Mouse (Mus musculus) layer of hippocampus, adult 2 months (tissue): ENCODE measurements around the gene Map3k20. TPM values are rescaled to one million over a fixed set of nuclear protein-coding genes. Genes with fewer than 3 reads are reported as not detected.
A peak's percentile ranks its signal among the peaks of the same experiment; 100 is the strongest.

ENCODE experiments used
- DNase-seq, 2 experiments: peaks; one replicate each; pipeline ENCODE4 v3.0.0; 2022; ENCODE audit warnings: low spot score in 2 of 2
- H3K27ac ChIP-seq: fragments of 200-600 bp; 2 replicates; pipeline ENCODE4 v1.8.1; 2022
- H3K4me3 ChIP-seq: fragments of 200-600 bp; 2 replicates; pipeline ENCODE4 v1.8.1; 2022; ENCODE audit warnings: mild to moderate bottlenecking
- CTCF ChIP-seq: fragments of 200-600 bp; conservative IDR thresholded peaks from 2 replicates; pipeline ENCODE4 v1.8.1; 2022; ENCODE audit warnings: antibody characterized with exemption, mild to moderate bottlenecking, moderate library complexity
- total RNA-seq, 2 experiments: library from RNA; stranded (reverse); gene quantifications; 2 replicates each; pipeline ENCODE4 v1.2.3; 2021

Gene Map3k20
- total RNA-seq, 2 experiments from 2014 or later: 9.0 to 13.9 TPM

DNA sequence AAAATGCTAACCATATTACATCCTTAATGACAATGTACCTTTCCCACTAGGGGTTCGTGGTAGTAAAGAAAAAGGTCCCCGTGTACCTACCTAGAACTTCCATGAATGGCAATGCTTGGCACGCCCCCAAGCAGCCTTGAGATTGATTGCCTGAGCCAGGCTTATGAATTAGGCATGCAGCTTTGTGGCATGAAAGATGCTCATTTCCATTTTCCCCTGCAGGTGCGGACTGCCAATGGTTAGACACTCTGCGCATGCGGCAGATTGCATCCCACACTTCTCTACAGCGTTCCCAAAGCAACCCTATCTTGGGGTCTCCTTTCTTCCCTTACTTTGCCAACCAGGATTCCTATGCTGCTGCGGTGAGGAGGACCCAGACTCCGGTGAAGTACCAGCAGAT is 155.6 kb downstream of the Map3k20 start:
- Histone ChIP-seq H3K27ac (no peak overlapping the region), H3K4me3 (no peak overlapping the region)
- no peak for DNase-seq
- no peak for TF ChIP-seq CTCF

DNA sequence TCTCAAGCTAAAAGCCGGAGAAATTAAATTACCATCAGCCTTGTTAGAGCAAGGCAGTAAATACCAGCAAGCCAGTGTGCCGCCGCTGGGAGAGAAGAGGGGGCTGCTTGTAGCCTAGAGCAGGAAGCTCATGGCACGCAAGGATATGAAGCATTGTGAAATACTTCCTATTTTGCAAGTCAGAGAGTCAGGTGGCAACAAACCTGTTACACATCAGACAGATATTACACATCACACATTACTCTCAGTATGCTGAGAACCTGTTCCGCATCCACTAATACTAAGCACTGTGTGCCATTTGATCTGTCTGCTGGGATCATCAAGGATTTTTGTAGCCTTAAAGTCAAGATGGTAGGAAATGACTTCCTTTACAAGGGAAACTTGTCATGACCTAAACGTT is 157.4 kb downstream of the Map3k20 start:
- DNase-seq: no peak
- no peak overlapping the region for H3K27ac ChIP-seq
- TF ChIP-seq CTCF: no peak

DNA sequence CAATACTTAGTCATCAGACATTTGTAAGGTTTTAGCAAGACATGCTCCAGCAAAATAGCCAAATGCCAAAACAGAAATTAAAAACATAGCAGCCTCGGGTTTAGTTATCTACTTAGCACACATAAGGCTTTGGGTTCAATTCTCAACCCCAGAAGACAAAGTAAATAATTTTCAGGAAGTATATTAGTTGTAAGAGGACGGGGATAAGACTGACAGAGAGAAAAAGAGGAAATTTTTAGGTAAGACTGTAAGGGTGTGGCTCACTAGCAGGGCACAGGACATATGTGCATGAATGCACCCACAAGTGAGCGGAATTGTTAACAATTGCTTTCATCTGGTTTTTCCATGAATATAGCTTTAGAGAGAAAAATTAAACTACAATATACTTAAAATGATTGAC is 158.5 kb downstream of the Map3k20 start:
- no peak for DNase-seq
- no peak for TF ChIP-seq CTCF
- Histone ChIP-seq H3K27ac (no peak overlapping the region), H3K4me3 (no peak overlapping the region)

More for the DNA sequence above, 157.4 kb downstream of the Map3k20 start:
- no peak overlapping the region for H3K4me3 ChIP-seq

DNA sequence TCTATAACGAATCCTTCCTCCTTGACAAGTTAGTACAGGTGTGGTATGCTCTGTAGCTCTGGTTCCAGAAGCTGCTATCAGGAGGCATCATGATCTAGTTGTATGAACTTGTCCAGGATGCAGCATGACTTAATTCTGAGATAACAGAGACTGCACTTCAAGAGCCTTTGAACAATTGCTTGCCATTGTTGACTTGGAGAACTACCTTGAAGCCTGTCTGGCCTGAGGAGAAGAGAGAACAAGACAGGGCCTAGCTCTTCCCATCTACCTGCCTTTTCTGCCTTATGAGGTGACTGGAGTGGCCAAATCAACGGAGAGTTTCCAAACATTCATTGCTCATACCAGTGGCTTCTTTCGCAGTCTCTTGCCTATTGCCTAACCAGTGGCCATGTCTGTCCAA is 160.7 kb downstream of the Map3k20 start:
- TF ChIP-seq CTCF: no peak
- H3K4me3 ChIP-seq: no peak overlapping the region

DNA sequence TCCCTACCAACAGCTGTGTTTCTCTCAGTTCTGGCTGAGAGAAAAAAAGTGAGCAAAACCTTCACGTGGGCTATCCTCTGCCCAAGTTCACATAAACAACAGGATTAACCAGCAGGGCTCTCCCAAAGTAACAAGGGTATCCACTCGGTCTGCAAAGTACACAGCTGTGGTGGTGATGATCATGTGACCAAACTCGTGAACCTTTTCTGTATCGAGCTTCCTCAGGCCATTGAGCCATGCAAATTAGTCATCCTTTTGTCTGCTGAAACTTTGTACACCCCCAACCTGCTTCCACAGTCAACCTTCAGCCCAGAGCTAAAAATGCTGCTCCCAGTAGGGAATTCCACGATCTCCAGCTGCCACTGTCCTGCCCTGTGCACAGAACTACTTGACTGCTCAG is 161.2 kb downstream of the Map3k20 start:
- no peak overlapping the region for H3K4me3 ChIP-seq

More for the DNA sequence above, 160.7 kb downstream of the Map3k20 start:
- no peak for DNase-seq
- no peak overlapping the region for H3K27ac ChIP-seq

DNA sequence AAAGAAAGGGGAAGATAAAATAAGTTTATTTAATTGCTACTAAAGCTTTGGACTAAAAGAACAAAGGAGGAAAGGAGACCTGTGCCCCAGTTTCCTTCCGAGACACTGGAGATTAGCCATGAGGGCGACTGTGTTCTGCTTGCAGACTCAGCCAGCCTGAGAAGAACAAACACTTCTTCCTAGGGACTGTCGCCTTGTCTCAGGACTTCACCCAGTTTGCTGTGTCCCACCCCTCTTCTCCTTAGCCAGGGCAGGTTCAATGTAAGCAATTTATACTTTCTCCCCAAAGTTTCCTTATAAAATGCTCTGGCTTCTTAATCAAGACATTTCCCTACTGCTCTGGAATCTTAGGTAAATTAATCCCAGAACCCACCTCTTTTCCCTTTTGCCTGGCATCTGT is 168.1 kb downstream of the Map3k20 start:
- TF ChIP-seq CTCF: no peak
- Histone ChIP-seq H3K4me3 (no peak overlapping the region), H3K27ac (no peak overlapping the region)
- no peak for DNase-seq

More for the DNA sequence above, 161.2 kb downstream of the Map3k20 start:
- no peak for DNase-seq
- TF ChIP-seq CTCF: no peak
- no peak overlapping the region for H3K27ac ChIP-seq

DNA sequence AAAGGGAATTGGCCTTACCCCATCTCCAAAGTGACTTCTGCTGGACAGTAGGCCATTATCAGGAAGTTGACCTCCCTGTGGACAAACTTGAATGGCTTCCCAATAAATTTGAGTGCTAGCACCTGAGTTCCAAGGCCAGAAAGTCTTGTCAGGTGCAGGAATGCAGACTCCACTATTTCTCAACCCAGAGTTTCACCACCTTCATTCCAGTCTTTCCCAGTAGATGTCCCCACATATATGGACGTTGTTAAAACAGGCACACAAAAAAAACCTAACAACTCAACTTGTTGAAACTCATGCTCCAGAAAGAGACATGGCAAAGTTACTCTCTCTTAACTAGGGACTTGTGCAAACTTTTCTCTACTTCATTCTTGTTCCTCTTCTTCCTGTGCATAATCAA is 170.8 kb downstream of the Map3k20 start:
- no peak overlapping the region for H3K4me3 ChIP-seq
- TF ChIP-seq CTCF: peak; percentile 9; the same call in 1 of the 2 replicates
- H3K27ac ChIP-seq: no peak overlapping the region
- DNase-seq: no peak

DNA sequence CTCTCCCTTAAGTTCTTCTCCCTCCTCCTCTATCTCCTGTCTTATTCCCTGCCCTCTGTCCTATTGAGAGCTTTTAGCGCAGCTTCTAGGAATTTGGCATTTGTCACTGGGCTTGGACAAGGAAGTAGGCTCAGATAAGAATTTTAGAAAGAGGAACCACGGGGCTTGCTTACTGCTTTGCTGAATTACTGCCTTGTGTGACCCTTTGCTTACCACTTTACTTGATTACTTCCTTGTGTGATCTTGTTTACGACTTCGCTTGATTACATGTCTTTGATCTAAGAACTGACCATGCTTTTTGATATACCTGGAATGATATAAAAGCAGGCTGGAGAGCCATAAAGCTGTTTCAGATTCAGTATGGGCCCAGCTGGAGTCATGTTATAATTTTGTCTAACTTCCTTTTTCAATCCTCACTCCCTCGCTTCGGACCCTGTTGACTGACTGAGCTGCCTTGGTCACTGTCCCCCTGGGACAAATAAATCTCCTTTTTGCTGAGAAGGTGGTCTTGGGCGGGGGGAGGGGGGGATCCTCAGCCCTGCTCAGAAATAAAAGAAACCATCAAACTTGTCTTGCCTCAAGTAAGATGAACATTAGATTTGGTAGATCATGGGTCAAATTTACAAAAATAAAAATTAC is 179.1 kb downstream of the Map3k20 start:
- TF ChIP-seq CTCF: no peak
- no peak overlapping the region for H3K4me3 ChIP-seq
- no peak for DNase-seq
- no peak overlapping the region for H3K27ac ChIP-seq

DNA sequence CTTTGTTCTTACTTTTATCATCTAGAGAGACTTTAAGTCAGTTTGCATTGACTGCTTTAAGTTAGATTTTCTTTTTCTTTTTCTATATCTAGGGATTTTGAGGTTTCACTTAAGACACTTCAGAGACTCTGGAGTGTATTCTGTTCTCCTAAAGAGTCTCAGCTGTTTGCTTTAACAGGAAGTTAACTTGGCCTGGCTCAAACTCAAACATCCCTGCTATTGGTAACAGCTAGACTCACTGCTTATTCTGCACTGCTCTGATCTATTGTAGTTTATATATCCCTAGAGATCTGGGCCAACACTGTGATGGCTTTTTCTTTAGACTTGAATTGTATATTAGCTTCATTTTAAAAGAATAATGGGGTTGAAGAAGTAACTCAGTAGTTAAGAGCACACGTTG is 182.2 kb downstream of the Map3k20 start:
- no peak overlapping the region for H3K27ac ChIP-seq
- DNase-seq: no peak
- no peak for TF ChIP-seq CTCF
- H3K4me3 ChIP-seq: no peak overlapping the region

DNA sequence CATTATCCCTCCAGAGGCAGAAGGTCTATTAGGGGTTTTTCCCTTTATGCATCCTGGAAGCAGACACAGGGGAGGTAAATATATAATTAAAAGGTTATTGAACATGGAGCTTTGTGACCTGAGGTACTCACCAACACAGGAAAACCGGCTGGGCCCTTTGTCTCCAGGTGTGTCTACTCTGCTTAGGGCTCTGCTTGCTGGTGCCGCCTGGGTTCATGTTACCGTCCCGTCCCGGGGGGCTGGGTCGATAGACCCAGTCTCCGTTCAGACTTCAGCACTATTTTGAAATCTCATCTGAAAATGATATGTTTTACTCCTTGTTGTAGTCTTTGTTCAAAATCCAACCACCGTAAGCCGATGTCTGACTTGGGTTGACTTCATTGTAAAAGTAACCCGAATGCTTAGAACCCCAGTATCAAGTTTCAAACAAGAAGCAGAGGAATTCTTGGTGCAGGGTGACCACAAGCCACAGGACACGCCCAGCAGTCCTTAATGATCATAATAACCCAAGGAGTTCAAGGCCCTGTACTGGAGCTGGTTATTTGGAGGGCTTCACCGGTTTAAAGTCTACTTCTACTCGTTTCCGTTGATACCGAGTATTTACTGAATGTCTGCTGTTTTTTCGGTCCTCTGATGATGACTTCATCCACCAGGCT is 186.1 kb downstream of the Map3k20 start:
- Histone ChIP-seq H3K27ac (no peak overlapping the region), H3K4me3 (no peak overlapping the region)
- TF ChIP-seq CTCF: no peak
- DNase-seq: no peak

DNA sequence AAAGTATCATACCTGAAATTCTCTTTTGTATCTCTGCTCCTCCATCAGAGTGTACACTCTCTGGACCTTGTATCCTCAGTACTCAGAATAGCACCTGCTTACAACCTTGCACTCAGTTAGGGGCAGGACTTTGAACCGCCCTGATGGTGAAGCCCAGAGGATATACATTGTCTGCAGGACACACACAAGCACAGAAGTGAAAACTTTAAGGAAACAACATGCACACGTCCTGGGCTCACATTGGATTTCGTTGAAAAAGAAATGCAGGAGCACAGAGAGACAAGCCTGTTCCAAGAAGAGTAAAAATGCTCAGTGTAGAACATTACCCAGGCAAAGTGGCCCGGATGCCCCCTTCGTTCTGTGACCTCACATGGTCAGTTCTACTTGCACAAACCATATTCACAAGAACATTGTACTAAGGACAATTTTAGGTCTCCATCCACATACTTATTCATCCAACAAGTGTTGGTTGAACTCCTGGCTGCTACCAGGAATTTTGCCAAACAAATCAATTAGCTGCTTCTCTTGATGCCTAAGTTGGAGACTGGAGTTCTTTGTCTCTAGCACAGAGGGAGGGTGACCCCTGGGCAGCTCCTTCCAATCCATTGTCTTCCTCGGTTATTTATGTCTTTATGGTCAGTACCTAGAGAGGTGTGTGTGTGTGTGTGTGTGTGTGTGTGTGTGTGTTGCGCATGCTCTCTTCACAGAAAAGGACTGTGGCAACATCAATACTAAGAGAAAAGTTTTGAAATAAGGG is 189.3 kb downstream of the Map3k20 start:
- DNase-seq: no peak
- Histone ChIP-seq H3K27ac (no peak overlapping the region), H3K4me3 (no peak overlapping the region)
- no peak for TF ChIP-seq CTCF

DNA sequence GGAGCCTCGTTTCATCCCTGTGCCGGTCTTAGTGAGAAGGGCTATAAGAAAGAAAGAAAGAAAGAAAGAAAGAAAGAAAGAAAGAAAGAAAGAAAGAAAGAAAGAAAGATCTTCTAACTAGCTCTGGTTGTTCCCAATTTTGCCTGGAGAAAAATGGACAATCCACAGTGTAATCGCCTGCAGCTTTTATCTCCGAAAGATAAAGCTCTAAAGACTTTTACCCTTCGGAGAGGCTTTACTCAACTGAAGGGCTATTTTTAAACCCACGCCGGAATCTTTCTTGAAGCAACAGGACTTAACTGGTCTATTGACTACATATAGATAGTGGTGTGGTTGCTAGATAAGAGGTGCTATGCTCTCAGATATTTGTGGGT is 190.0 kb downstream of the Map3k20 start:
- H3K27ac ChIP-seq: no peak overlapping the region
- H3K4me3 ChIP-seq: peak overlapping the region; percentile 90
- DNase-seq: no peak
- no peak for TF ChIP-seq CTCF

DNA sequence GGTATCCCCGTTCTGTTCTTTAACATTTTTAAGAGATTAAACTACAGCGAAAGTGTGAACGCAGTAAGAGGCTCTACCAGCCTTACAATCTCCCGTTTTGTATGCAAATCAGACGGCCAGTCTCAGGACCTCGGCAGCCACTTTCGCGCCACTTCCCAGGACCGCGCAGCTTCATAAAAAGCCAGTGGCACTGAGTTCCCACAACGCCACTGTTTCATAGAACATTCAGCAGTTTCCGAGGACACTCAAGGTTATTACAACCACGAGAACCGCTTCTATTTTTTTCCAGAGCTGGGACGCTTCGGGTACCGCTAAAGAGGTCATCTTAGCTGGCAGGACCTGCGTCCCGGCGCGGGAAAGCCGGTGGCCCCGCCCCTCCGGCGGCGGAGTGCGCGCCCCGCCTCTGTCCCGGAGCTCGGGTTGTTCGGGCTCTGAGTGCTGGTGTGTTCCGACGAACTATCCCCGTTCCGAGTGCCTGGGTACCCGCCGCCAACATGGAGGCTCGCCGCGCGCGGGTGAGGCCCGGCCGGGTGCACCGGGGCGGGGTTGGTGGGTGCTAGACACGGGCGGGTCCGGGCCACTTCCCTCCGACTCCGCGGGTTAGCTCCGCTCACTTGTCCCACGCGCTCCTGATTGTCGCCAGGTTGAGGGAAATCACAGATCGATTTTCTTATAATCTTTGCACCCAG is 190.5 kb downstream of the Map3k20 start, which contains the start of gene Cdca7:
TSS of gene Cdca7 (plus strand) at position 363 of the 689 bp plus-strand sequence.
- peak within 1 kb of the TSS; percentile 92 for H3K27ac ChIP-seq

More for the DNA sequence above, 190.5 kb downstream of the Map3k20 start, which contains the start of gene Cdca7:
- TF ChIP-seq CTCF: no peak
- DNase-seq: peak; percentile 12 to 48
- H3K4me3 ChIP-seq: peak within 1 kb of the TSS; percentile 90
